Mouse (Mus musculus) frontal cortex, postnatal 25 days (tissue): ENCODE results near the gene Mllt6.
"Not testable (repeated sequence)": the region's sequence is repeated elsewhere in the genome, so short reads cannot be mapped to it uniquely, and the experiment has no call there.

Experiments
- DNase-seq, 2 experiments: peaks; one replicate each; pipeline ENCODE4 v3.0.0; 2022; ENCODE audit warnings: low spot score in 2 of 2

The Mllt6 gene

GRCm38 (mm10) chr11:97695712-97696401 lies 32.6 kb downstream of the Mllt6 start:
- DNase-seq, result no peak

DNA sequence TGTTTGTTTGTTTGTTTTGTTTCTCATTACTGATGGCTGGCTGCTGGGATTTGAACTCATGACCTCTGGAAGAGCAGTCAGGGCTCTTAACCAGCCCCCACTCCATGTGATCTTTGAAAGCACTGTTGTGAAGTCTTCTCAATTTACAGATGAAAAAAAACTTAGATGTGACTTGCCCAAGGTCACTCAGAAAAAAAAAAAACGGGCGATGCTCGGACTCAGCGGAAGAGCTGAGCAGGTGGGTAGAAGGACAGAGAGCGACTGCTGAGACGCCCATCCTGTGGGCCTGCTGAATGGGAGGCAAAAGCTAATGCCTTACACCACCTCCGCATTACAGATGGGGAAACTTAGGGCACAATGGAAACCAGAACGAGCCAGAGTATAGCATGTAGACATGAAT lies 33.5 kb downstream of the Mllt6 start:
- DNase-seq, result no peak

GRCm38 (mm10) chr11:97697199-97697890 lies 34.1 kb downstream of the Mllt6 start:
- DNase-seq, result no peak

DNA sequence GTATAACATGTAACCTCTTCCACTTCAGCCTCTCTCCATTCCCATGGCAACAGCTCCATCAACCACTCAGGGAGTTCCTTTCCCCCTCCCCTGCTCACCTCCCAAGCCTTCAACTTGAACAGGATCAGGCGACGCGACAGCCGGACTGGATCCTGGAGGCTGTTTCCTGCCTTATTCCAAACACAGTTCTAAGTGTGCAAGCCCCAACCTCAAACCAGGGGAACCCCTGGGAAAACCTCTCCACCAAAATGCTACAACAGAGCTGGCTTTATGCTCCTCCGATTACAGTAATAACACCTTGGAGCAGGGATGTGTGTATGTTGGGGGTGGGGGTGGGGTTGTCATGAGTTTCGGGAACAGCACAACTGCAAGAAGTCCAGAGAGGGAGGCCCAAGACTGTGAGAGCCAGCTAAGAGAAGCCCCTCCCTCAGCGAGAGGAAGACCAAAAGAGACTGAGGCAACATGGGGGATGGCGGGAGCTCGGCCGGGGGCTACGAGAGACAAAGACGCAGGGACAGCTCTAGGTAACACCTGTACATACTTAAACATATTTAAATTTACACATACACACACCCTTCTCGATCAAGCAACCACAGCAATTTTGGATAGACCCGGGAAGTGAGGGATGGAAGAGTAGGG lies 34.8 kb downstream of the Mllt6 start:
- DNase-seq, result no peak

DNA sequence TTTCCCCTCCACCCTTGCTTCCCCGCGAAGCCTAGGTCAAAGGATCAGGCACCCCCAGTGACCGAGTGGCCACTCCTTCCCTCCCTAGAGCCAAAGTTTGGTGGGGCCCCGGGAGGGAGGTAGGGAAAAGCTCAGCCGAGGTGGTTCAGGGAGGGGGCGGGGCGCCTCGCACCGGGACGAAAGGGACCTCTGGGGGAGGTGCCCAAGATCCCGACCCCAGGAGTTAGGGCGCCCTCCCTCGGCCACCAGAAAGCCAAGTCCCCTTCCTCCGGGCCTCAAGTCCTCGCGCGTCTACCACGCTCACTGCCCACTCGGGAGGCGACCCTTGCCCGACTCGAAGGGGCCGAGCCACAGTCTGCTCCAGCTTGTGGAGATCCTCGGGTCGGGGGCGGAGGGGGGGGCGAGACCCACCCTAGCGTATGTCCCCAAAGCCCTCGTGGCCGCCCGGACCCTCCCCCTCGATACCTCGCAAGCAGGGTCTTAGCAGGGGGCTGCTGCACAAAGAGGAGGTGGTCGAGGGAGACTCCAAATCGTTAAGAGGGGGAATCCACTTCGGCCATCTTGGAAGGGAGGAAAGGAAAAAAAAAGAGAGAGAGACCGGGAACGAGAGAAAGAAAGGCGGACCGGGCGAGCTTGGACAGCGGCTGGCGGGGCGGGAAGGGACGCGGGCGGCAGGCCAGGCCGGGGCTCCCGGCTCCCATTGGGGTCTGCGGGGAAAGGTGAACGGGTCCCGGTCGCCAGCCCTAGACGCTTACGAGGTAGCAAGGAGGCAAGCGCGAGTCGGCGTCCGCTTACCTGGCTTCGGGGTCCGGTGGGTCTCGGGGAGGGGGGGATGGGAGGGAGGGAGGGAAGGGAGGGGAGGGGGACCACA lies 35.8 kb downstream of the Mllt6 start:
- DNase-seq, result no peak

- DNase-seq, result peak; percentile 61 to 73
These were observed 36.4 kb downstream of the Mllt6 start for GRCm38 (mm10) chr11:97699626-97700002.

DNA sequence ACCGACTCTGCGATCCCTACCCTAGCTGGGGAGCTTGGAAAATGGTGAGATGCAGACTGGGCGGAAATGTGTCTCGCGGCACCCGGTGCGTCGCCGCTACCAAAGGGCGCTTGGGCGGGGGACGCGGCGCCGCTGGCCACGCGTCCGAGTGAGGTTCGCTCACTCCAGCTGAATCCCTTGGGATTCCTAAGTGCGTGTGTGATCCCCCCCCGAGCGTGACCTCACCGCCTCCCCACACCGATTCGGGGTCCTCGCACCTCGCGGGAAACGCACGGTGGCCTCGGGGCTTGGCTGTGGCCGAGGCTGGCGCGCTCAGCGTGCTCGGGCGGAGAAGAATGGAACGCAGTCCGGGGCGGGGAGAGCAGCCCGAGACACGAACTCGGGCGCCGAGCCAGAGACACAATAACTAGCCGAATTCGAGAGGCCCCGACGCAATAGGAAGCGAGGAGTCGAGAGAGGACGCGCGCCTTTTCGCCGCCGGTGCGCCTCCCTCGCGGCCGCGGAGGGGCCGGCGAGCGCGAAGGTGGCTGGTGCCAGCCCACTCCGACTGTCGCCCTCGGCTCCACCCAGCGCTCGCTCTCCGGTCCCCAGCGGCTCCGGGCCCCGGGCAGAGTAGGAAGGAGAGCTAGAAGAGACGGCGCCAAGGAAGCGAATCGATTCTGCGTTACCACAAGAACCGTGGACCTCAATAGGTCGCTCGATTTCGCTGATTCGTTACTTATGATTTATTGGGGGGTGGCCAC lies 37.0 kb downstream of the Mllt6 start, which contains the start of gene Pcgf2:
Pcgf2 (minus strand) TSS at position 495 of the 743 bp plus-strand sequence.
- DNase-seq, result peak; percentile 46 to 50

DNA sequence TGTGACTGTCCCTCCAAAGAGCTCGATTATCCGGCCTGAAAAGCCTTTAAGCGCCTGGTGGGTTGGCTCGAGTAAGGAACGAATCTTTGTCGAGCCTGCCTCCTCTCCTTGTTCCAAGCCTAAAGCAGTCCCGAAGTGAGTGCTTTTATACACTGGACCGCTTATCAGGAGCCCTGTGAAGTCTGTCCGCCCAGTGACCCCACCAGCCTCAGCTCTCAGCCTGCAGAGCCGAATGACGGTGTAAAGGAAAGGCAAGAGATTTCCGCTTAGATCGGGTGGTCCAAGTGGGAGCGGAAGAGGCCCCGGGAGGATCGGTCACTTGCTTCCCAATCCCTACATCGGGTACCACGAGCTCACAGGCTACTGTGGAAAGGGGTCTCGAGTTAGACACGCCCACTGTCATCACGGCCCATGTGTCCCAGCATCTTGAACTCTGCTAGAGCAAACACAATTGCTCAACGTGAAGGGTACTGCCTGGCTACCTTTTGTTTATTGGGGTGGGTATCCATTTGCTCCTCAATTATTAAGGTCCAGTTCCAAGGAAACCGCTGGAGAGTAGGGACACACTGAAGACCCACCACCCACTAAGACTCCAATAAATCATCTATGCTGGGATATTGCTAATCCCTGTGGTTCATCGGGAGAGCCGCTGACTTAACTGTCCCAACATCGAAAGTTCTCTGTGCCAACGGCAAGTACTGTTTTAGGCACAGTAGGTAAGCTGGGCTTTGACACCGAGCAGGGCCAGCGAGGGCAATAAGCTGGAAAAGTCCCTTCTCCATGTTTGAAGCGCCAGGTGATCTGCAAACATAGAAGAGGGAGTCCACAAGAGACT lies 37.7 kb downstream of the Mllt6 start:
- DNase-seq, result no peak

GRCm38 (mm10) chr11:97701581-97702392 lies 38.6 kb downstream of the Mllt6 start:
- no peak for DNase-seq

GRCm38 (mm10) chr11:97702393-97702745 lies 39.2 kb downstream of the Mllt6 start:
- DNase-seq, result peak; percentile 88 to 93

- DNase-seq, result peak; percentile 99 to 100
These were observed 40.0 kb downstream of the Mllt6 start, which contains the start of gene Psmb3 for GRCm38 (mm10) chr11:97703039-97703826. Gene Psmb3, plus strand, starts transcription at chr11:97703399.

GRCm38 (mm10) chr11:97710067-97710466 lies 46.9 kb downstream of the Mllt6 start:
- DNase-seq, result not testable (repeated sequence)

GRCm38 (mm10) chr11:97711200-97711900 lies 48.1 kb downstream of the Mllt6 start:
- DNase-seq, result no peak

DNA sequence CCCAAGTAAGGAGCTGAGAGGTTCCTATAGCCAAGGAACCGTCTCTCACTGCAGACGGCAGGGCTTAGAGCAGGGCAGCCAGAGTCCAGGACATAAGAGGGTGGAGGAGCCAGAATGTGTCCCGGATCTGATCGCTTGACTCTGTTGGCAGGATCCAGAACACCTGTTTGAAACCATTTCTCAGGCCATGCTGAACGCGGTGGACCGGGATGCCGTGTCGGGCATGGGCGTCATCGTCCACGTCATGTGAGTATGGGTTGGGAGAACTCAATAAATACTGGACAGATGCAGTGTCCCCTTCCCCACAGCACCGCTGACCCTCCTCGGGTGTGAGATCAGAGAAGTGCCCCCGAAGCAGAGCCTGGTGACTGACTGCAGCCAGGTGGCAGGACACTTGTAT lies 49.1 kb downstream of the Mllt6 start:
- DNase-seq, result no peak

GRCm38 (mm10) chr11:97713896-97714295 lies 50.7 kb downstream of the Mllt6 start:
- no peak for DNase-seq

GRCm38 (mm10) chr11:97714356-97714755 lies 51.1 kb downstream of the Mllt6 start:
- no peak for DNase-seq

DNA sequence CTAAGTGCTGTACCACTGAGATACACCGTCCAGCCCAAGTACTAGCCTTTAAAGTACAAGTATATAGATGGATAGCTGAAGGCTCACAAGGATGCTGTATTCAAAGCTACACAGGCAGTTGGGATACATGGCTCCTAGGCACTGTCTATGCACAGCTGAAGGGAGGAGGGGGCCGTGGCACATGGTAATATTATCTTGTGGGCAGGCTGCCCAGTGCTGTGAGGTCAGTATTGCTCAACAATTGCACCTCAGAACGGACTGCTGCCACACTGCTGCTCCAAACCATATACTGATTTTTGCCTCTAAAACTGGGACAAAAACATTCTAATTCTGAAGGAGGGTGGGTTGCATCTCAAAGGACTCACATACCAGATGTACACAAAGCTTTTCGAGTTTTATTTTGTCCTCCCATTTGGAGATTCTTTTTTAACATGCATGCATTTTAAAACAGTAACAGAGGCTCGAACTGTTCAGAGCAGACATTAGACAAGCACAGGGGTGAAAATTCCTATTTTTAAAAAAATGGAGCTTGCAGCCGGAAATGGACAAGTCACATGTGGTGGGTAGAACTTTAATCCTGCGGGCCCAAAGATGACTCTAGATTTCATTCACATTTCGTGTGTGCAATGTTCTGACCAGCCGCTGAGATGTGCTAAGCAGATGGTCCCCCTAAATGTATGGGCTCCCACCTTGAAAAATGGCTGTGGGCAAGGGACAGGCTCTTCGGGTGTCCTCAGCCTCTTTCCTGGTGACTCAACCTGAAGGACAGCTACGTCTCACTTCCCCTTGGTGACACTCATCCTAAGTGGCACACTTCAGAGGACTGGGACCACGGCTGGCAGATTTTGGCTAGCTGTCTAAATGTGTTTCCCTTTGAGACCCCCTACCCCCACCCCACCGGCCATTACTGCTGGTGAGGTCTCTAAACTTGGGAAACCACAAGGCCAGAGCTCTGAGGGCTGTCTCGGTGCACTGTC lies 51.9 kb downstream of the Mllt6 start:
- DNase-seq, result no peak
